Mouse (Mus musculus) ES-E14 (cell line): Measurements from ENCODE around the gene Cdkl4. TPM values are rescaled to one million over a fixed set of nuclear protein-coding genes. Genes with fewer than 3 reads are reported as not detected.

Source experiments
- DNase-seq: peaks from one replicate; pipeline ENCODE4 v3.0.0-alpha.2; 2013; ENCODE audit warnings: low read depth, low spot score
- H3K27ac ChIP-seq: 2 replicates; pipeline ENCODE4 v1.5.1; 2012; ENCODE audit warnings: low read depth, mild to moderate bottlenecking, low read length, moderate library complexity, mixed read lengths; ENCODE audit not compliant: poor library complexity, insufficient read depth, severe bottlenecking
- H3K36me3 ChIP-seq: 2 replicates; pipeline ENCODE4 v1.6.1; 2012; ENCODE audit warnings: mild to moderate bottlenecking, low read length, moderate library complexity, mixed read lengths; ENCODE audit not compliant: control insufficient read depth, poor library complexity, insufficient read depth, severe bottlenecking
- H3K4me1 ChIP-seq, 2 experiments: fragments of 150-350 bp in 1 of 2; sonication (generic) in 1 of 2; 2 replicates each; pipeline ENCODE4 v1.6.1; 2012; ENCODE audit warnings: low read length in 2 of 2, mild to moderate bottlenecking in 1 of 2, mixed read lengths in 1 of 2; ENCODE audit not compliant: control insufficient read depth in 2 of 2, insufficient read depth in 2 of 2, poor library complexity in 1 of 2
- H3K4me3 ChIP-seq, 2 experiments: fragments of 150-350 bp in 1 of 2; sonication (generic) in 1 of 2; 2 replicates each; pipeline ENCODE4 v1.5.1; 2012; ENCODE audit warnings: low read length in 2 of 2, low read depth in 1 of 2, mild to moderate bottlenecking in 1 of 2, mixed read lengths in 1 of 2; ENCODE audit not compliant: insufficient read depth in 1 of 2, poor library complexity in 1 of 2, severe bottlenecking in 1 of 2
- H3K9ac ChIP-seq: 2 replicates; pipeline ENCODE4 v1.6.1; 2012; ENCODE audit warnings: low read depth, mild to moderate bottlenecking, low read length, mixed read lengths; ENCODE audit not compliant: poor library complexity, insufficient read depth, severe bottlenecking
- H3K9me3 ChIP-seq: fragments of 150-350 bp; sonication (generic); 2 replicates; pipeline ENCODE4 v1.6.1; 2012; ENCODE audit warnings: low read depth, mild to moderate bottlenecking, low read length; ENCODE audit not compliant: control insufficient read depth, insufficient read depth
- CHD2 ChIP-seq: IDR thresholded peaks from 2 replicates; pipeline ENCODE4 v1.6.1; 2014; ENCODE audit warnings: mild to moderate bottlenecking, low read depth, low read length, inconsistent platforms
- HCFC1 ChIP-seq: IDR thresholded peaks from 2 replicates; pipeline ENCODE4 v1.6.1; 2012; ENCODE audit warnings: low read length, inconsistent platforms, borderline replicate concordance; ENCODE audit not compliant: insufficient read depth
- MAFK ChIP-seq: IDR thresholded peaks from 2 replicates; pipeline ENCODE4 v1.6.1; 2014; ENCODE audit warnings: mild to moderate bottlenecking, low read depth, low read length, inconsistent platforms; ENCODE audit not compliant: insufficient read depth
- ZC3H11A ChIP-seq: IDR thresholded peaks from 2 replicates; pipeline ENCODE4 v1.6.1; 2012; ENCODE audit warnings: low read depth, mild to moderate bottlenecking, inconsistent platforms, low read length, borderline replicate concordance
- ZNF384 ChIP-seq: IDR thresholded peaks from 2 replicates; pipeline ENCODE4 v1.6.1; 2012; ENCODE audit warnings: low read depth, low read length, inconsistent platforms
- in situ Hi-C, 2 experiments: fragments of 600-800 bp; cut with MboI; formaldehyde crosslinking; loops; one replicate each; pipeline ENCODE4 v1.15.1; 2025; ENCODE audit warnings: low sequenced_read_pairs in 2 of 2, inconsistent platforms in 1 of 2; ENCODE audit not compliant: unreplicated experiment in 2 of 2
- total RNA-seq: library from RNA; depleted of rRNA; stranded (reverse); fragments of 300-350 nt; gene quantifications from 2 replicates; pipeline ENCODE4 v1.2.3, GENCODE M21; 2012

Cdkl4 gene
- total RNA-seq, 1 experiment: 0.49 TPM

DNA sequence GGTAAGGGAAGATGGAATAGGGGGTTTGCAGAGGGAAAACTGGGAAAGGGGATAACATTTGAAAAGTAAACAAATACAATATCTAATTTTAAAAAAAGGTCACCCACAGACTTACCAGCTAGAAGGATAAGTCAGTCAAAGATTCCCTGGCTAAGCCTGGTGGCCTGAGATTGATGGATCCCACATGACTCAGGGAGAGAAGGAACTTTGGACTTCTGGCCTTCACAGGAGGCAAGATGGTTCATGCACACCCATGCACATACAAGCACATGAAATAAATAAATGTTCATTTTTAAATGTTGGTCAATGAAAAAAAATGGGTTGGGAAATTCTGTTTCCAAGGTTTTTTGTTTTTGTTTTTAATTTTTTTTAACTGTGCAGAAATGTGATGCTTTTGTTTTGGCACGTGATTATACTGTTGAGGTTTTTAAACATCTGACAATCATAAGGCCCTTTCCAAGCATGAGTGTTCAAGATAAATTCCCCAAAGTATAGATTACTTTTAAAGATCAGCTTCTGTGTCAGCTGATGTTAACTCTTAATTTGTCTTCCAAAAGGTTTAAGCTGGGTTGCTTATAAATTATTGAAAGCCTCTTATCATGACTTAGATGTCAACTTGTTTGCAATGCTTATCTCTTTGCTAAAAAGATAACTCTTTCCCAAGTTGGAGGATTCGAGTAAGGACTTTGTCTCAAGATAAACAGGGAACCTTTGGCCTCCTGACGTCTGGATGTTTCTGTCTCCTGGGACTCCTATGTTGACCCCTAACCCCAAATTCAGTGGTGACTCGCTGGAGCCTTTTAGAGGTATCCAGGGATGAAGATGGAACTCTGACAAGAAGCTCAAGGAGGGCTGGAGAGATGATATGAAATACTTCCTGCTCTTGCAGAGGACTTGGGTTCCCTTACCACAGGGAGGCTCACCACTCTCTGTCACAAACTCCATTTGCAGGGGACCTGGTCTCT is 67.8 kb downstream of the Cdkl4 start:
- no peak overlapping the region for H3K27ac ChIP-seq
- TF ChIP-seq CHD2: no peak
- TF ChIP-seq MAFK: no peak
- TF ChIP-seq ZNF384: no peak
- TF ChIP-seq HCFC1: no peak
- TF ChIP-seq ZC3H11A: no peak
- in situ Hi-C loops: no loop called here
- H3K4me1 ChIP-seq: no peaks in the 10 kb centered on the region
- DNase-seq: no peak
- no peaks in the 10 kb centered on the region for H3K9me3 ChIP-seq
- no peak overlapping the region for H3K9ac ChIP-seq
- no peaks in the 10 kb centered on the region for H3K36me3 ChIP-seq
- no peak overlapping the region for H3K4me3 ChIP-seq

DNA sequence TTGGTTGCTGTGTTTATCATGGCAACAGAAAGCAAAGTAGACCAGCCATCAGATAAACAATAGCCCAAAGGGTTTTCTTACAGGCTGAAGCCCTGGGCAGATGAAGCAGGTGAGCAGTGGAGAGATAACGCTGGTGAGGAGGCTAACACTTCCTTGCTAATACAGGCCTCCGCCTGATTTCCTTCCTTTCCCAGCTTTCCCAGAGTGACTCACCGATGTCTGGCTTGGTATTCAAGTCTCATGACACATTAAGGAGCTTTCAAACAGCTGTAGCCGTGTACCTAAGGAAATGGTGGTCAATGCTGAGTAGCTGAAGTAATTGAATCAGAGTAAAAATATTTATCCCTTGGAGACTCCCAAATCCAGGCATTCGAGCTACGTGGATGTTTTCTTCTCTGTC is 71.8 kb downstream of the Cdkl4 start:
- Histone ChIP-seq H3K36me3 (0 out of 2 replicates have a peak, but pooled peaks cover 2% of the 10 kb centered on the region), H3K9ac (no peak overlapping the region), H3K4me3 (no peak overlapping the region), H3K4me1 (peaks cover 6 to 7% of the 10 kb centered on the region in 2 experiments), H3K9me3 (no peaks in the 10 kb centered on the region), H3K27ac (no peak overlapping the region)
- in situ Hi-C loops: no loop called here
- DNase-seq: no peak
- no peak for TF ChIP-seq HCFC1
- no peak for TF ChIP-seq ZNF384
- TF ChIP-seq CHD2: no peak
- no peak for TF ChIP-seq ZC3H11A
- no peak for TF ChIP-seq MAFK

DNA sequence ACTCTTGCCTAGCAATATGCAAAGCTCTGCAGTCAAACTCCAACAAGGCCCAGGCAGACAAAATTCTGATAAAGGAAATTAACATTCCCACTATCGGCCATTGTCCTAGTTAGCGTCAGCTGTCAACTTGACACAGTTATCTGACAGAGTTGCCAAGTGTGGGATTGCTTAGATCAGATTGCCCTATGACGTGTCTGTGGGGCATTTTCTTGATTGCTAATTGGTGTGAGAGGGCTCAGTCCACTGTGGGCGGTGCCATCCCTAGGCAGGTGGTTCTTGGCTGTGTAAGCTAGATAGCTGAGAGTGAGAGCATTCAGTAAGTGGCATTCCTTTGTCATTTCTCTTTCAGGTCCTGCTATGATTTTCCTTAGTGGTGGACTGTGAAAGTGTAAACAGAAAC is 72.3 kb downstream of the Cdkl4 start:
- Histone ChIP-seq H3K9ac (no peak overlapping the region), H3K36me3 (0 out of 2 replicates have a peak, but pooled peaks cover 2% of the 10 kb centered on the region), H3K4me3 (no peak overlapping the region), H3K9me3 (no peaks in the 10 kb centered on the region), H3K4me1 (peaks cover 9 to 11% of the 10 kb centered on the region in 2 experiments), H3K27ac (no peak overlapping the region)
- TF ChIP-seq MAFK: no peak
- no peak for TF ChIP-seq ZC3H11A
- no peak for TF ChIP-seq ZNF384
- TF ChIP-seq CHD2: no peak
- TF ChIP-seq HCFC1: no peak
- DNase-seq: no peak
- in situ Hi-C loops: no loop called here

DNA sequence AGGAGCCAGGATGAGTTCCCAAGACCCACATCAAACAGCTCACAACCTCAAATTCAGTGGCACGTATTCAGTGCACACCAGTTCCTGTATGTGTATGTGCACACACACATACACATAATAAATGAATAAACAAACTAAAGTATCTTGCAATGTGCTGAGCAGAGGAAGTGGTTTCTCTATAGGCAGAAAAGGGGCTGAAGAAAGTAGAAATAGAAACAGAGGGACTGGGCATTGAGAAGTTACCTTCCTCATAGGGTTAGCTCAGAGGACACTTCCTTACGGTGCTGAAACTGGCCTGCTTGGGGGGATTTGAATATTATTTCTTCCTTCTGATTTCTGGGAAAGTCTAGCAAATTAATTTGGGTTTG is 75.8 kb downstream of the Cdkl4 start:
- Histone ChIP-seq H3K9me3 (no peaks in the 10 kb centered on the region), H3K27ac (no peak overlapping the region), H3K4me3 (no peak overlapping the region), H3K9ac (no peak overlapping the region), H3K36me3 (0 out of 2 replicates have a peak, but pooled peaks cover 2% of the 10 kb centered on the region), H3K4me1 (peaks cover 17 to 20% of the 10 kb centered on the region in 2 experiments)
- in situ Hi-C loops: no loop called here
- no peak for DNase-seq
- TF ChIP-seq ZNF384 (no peak), CHD2 (no peak), HCFC1 (no peak), ZC3H11A (no peak)
